Mouse (Mus musculus) heart, embryonic 10.5 days (tissue): ENCODE measurements around the gene Cnih1. TPM values are rescaled to one million over a fixed set of nuclear protein-coding genes. Genes with fewer than 3 reads are reported as not detected.
A peak's percentile ranks its signal among the peaks of the same experiment; 100 is the strongest.
"Not testable (repeated sequence)": the region's sequence is repeated elsewhere in the genome, so short reads cannot be mapped to it uniquely, and the experiment has no call there.

Experiments
- DNase-seq: peaks from one replicate; pipeline ENCODE4 v3.0.0-alpha.2; 2017; ENCODE audit warnings: low spot score
- H3K27ac ChIP-seq: fragments of 300-500 bp; sonication (generic); 2 replicates; pipeline ENCODE4 v1.5.1; 2016; ENCODE audit warnings: mild to moderate bottlenecking
- H3K27me3 ChIP-seq: fragments of 300-500 bp; sonication (generic); 2 replicates; pipeline ENCODE4 v1.6.1; 2016; ENCODE audit warnings: mild to moderate bottlenecking; ENCODE audit not compliant: poor library complexity, insufficient read depth, severe bottlenecking
- H3K36me3 ChIP-seq: fragments of 300-500 bp; sonication (generic); 2 replicates; pipeline ENCODE4 v1.6.1; 2016; ENCODE audit warnings: mild to moderate bottlenecking, moderate library complexity
- H3K4me1 ChIP-seq: fragments of 300-500 bp; sonication (generic); 2 replicates; pipeline ENCODE4 v1.6.1; 2016; ENCODE audit warnings: mild to moderate bottlenecking
- H3K4me3 ChIP-seq: fragments of 300-500 bp; sonication (generic); 2 replicates; pipeline ENCODE4 v1.5.1; 2016; ENCODE audit warnings: mild to moderate bottlenecking, moderate library complexity
- H3K9me3 ChIP-seq: fragments of 300-500 bp; sonication (generic); 2 replicates; pipeline ENCODE4 v1.6.1; 2016; ENCODE audit warnings: mild to moderate bottlenecking, moderate library complexity
- WGBS: fragments of 180-500 bp; shearing (Covaris S2); methylation state at CpG from one replicate; pipeline ENCODE4 v1.1.7; 2016; 5-methylcytosine and 5-hydroxymethylcytosine counted together
- polyA plus RNA-seq: library from polyadenylated mRNA; unstranded; fragments of >200 nt; fragmentation: Nextera tagmentation; extraction: Ambion mirVana; gene quantifications from 2 replicates; pipeline ENCODE4 v1.2.1, GENCODE M21; 2016

Cnih1 gene
- polyA plus RNA-seq, 1 experiment from 2014 or later, result 197 TPM

- Histone ChIP-seq H3K4me1 (peaks cover 12% of the 10 kb centered on the region; the same call in 1 of the 2 replicates), H3K27me3 (no peaks in the 10 kb centered on the region), H3K4me3 (no peak overlapping the region), H3K27ac (no peak overlapping the region), H3K9me3 (0 out of 2 replicates have a peak, but pooled peaks cover 2% of the 10 kb centered on the region), H3K36me3 (peaks cover 74% of the 10 kb centered on the region)
- DNase-seq, result no peak
- 89% methylated on average over 8 of the region's 8 CpGs for WGBS
These were observed 5.9 kb downstream of the Cnih1 start for GRCm38 (mm10) chr14:46782187-46782828.

- 0 out of 2 replicates have a peak, but pooled peaks cover 2% of the 10 kb centered on the region for H3K9me3 ChIP-seq
- no peak overlapping the region for H3K4me3 ChIP-seq
- 97% methylated on average over 7 of the region's 7 CpGs for WGBS
- H3K27me3 ChIP-seq, result no peaks in the 10 kb centered on the region
- peaks cover 2% of the 10 kb centered on the region; the same call in 1 of the 2 replicates for H3K4me1 ChIP-seq
- DNase-seq, result no peak
- peaks cover 87% of the 10 kb centered on the region for H3K36me3 ChIP-seq
- H3K27ac ChIP-seq, result no peak overlapping the region
These were observed 7.1 kb downstream of the Cnih1 start for GRCm38 (mm10) chr14:46781086-46781485.

- WGBS, result 91% methylated on average over 7 of the region's 7 CpGs
- DNase-seq, result no peak
These were observed 9.0 kb downstream of the Cnih1 start for GRCm38 (mm10) chr14:46779217-46779616.

GRCm38 (mm10) chr14:46778756-46779155 is 9.5 kb downstream of the Cnih1 start:
- no peak overlapping the region for H3K27ac ChIP-seq
- DNase-seq, result no peak
- 95% methylated on average over 9 of the region's 9 CpGs for WGBS
- no peaks in the 10 kb centered on the region for H3K4me1 ChIP-seq
- H3K4me3 ChIP-seq, result no peak overlapping the region
- H3K9me3 ChIP-seq, result 0 out of 2 replicates have a peak, but pooled peaks cover 2% of the 10 kb centered on the region
- no peaks in the 10 kb centered on the region for H3K27me3 ChIP-seq
- peaks cover 98% of the 10 kb centered on the region for H3K36me3 ChIP-seq

More at GRCm38 (mm10) chr14:46779217-46779616, 9.0 kb downstream of the Cnih1 start:
- Histone ChIP-seq H3K27me3 (no peaks in the 10 kb centered on the region), H3K4me3 (no peak overlapping the region), H3K36me3 (peaks cover 97% of the 10 kb centered on the region), H3K27ac (no peak overlapping the region), H3K9me3 (0 out of 2 replicates have a peak, but pooled peaks cover 2% of the 10 kb centered on the region), H3K4me1 (no peaks in the 10 kb centered on the region)

- Histone ChIP-seq H3K27me3 (no peaks in the 10 kb centered on the region), H3K4me3 (no peak overlapping the region), H3K27ac (no peak overlapping the region), H3K4me1 (no peaks in the 10 kb centered on the region), H3K9me3 (no peaks in the 10 kb centered on the region), H3K36me3 (peaks cover 78% of the 10 kb centered on the region)
- no peak for DNase-seq
- 91% methylated on average over 6 of the region's 6 CpGs for WGBS
These were observed 18.2 kb downstream of the Cnih1 start for GRCm38 (mm10) chr14:46770036-46770435.

GRCm38 (mm10) chr14:46767116-46767515 is 21.1 kb downstream of the Cnih1 start:
- H3K36me3 ChIP-seq, result peaks cover 70% of the 10 kb centered on the region

GRCm38 (mm10) chr14:46761186-46761585 is 27.0 kb downstream of the Cnih1 start:
- 43% methylated on average over 6 of the region's 6 CpGs for WGBS
- Histone ChIP-seq H3K9me3 (no peaks in the 10 kb centered on the region), H3K4me1 (peaks cover 16% of the 10 kb centered on the region), H3K4me3 (peak overlapping the region; percentile 90), H3K27ac (peak overlapping the region; percentile 92; the same call in 1 of the 2 replicates), H3K36me3 (peaks cover 19% of the 10 kb centered on the region; the same call in 1 of the 2 replicates), H3K27me3 (no peaks in the 10 kb centered on the region)
- peak; percentile 72 for DNase-seq

More at GRCm38 (mm10) chr14:46767116-46767515, 21.1 kb downstream of the Cnih1 start:
- H3K4me1 ChIP-seq, result no peaks in the 10 kb centered on the region
- no peak overlapping the region for H3K4me3 ChIP-seq
- WGBS, result 84% methylated on average over 12 of the region's 12 CpGs
- no peaks in the 10 kb centered on the region for H3K9me3 ChIP-seq
- H3K27me3 ChIP-seq, result no peaks in the 10 kb centered on the region
- peak; percentile 22 for DNase-seq
- H3K27ac ChIP-seq, result no peak overlapping the region

- peak; percentile 99 for DNase-seq
- H3K4me1 ChIP-seq, result peaks cover 16% of the 10 kb centered on the region
- H3K27ac ChIP-seq, result peak within 1 kb of the TSS; percentile 92
- peaks cover 16% of the 10 kb centered on the region; the same call in 1 of the 2 replicates for H3K36me3 ChIP-seq
- peak within 1 kb of the TSS; percentile 90 for H3K4me3 ChIP-seq
- H3K27me3 ChIP-seq, result no peaks in the 10 kb centered on the region
- under 1% methylated on average over 54 of the region's 54 CpGs for WGBS
- no peaks in the 10 kb centered on the region for H3K9me3 ChIP-seq
These were observed 27.7 kb downstream of the Cnih1 start, which contains the start of gene Cdkn3 for GRCm38 (mm10) chr14:46760355-46761029. TSS of gene Cdkn3 (plus strand) at chr14:46760541.

- peak overlapping the region; percentile 90 for H3K4me3 ChIP-seq
- no peak overlapping the region for H3K27ac ChIP-seq
- H3K36me3 ChIP-seq, result peaks cover 13% of the 10 kb centered on the region; the same call in 1 of the 2 replicates
- no peak for DNase-seq
- no peaks in the 10 kb centered on the region for H3K9me3 ChIP-seq
- peaks cover 16% of the 10 kb centered on the region for H3K4me1 ChIP-seq
- H3K27me3 ChIP-seq, result no peaks in the 10 kb centered on the region
- WGBS, result 3% methylated on average over 7 of the region's 7 CpGs
These were observed 28.2 kb downstream of the Cnih1 start for GRCm38 (mm10) chr14:46759970-46760354.

GRCm38 (mm10) chr14:46757736-46758135 is 30.5 kb downstream of the Cnih1 start:
- Histone ChIP-seq H3K9me3 (no peaks in the 10 kb centered on the region), H3K36me3 (no peaks in the 10 kb centered on the region), H3K27ac (no peak overlapping the region), H3K4me1 (peaks cover 16% of the 10 kb centered on the region), H3K27me3 (no peaks in the 10 kb centered on the region), H3K4me3 (no peak overlapping the region)
- WGBS, result 56% methylated on average over 9 of the region's 9 CpGs
- DNase-seq, result no peak

GRCm38 (mm10) chr14:46755851-46756250 is 32.4 kb downstream of the Cnih1 start:
- WGBS, result 87% methylated on average over 8 of the region's 8 CpGs
- peak; percentile 60 for DNase-seq
- H3K36me3 ChIP-seq, result no peaks in the 10 kb centered on the region
- H3K4me1 ChIP-seq, result peaks cover 5% of the 10 kb centered on the region
- no peak overlapping the region for H3K4me3 ChIP-seq
- H3K27ac ChIP-seq, result no peak overlapping the region
- no peaks in the 10 kb centered on the region for H3K9me3 ChIP-seq
- H3K27me3 ChIP-seq, result no peaks in the 10 kb centered on the region

- H3K4me3 ChIP-seq, H3K36me3 ChIP-seq, H3K4me1 ChIP-seq, H3K27me3 ChIP-seq, H3K27ac ChIP-seq, H3K9me3 ChIP-seq, DNase-seq: not testable (repeated sequence)
- 62% methylated on average over 10 of the region's 10 CpGs for WGBS
These were observed 33.8 kb downstream of the Cnih1 start for GRCm38 (mm10) chr14:46754371-46754770.

GRCm38 (mm10) chr14:46745413-46745812 is 42.8 kb downstream of the Cnih1 start:
- H3K27ac ChIP-seq, result no peak overlapping the region
- H3K4me3 ChIP-seq, result no peak overlapping the region
- WGBS, result 87% methylated on average over 8 of the region's 8 CpGs
- H3K36me3 ChIP-seq, result no peaks in the 10 kb centered on the region
- no peaks in the 10 kb centered on the region for H3K27me3 ChIP-seq
- DNase-seq, result no peak
- H3K9me3 ChIP-seq, result no peaks in the 10 kb centered on the region
- no peaks in the 10 kb centered on the region for H3K4me1 ChIP-seq
